Mouse (Mus musculus) lung, embryonic 16.5 days (tissue): Measurements from ENCODE around the gene Cks1b. TPM values are rescaled to one million over a fixed set of nuclear protein-coding genes. Genes with fewer than 3 reads are reported as not detected.
A peak's percentile ranks its signal among the peaks of the same experiment; 100 is the strongest.

Experiments
- ATAC-seq: fragments of 200-750 bp; cut with Nextera tagmentation; 2 replicates; pipeline ENCODE4 v1.8.0; 2017; ENCODE audit warnings: low read depth, mild to moderate bottlenecking, moderate library complexity
- H3K27ac ChIP-seq: fragments of 300-500 bp; sonication (generic); 2 replicates; pipeline ENCODE4 v1.5.1; 2014; ENCODE audit warnings: mild to moderate bottlenecking, control low read depth, low read length
- H3K27me3 ChIP-seq: fragments of 300-500 bp; sonication (generic); 2 replicates; pipeline ENCODE4 v1.6.1; 2014; ENCODE audit warnings: low read depth, low read length, mixed read lengths; ENCODE audit not compliant: control insufficient read depth, insufficient read depth
- H3K36me3 ChIP-seq: fragments of 300-500 bp; sonication (generic); 2 replicates; pipeline ENCODE4 v1.6.1; 2014; ENCODE audit warnings: low read length; ENCODE audit not compliant: control insufficient read depth, insufficient read depth
- H3K4me1 ChIP-seq: fragments of 300-500 bp; sonication (generic); replicated peaks from 2 replicates; pipeline ENCODE4 v1.6.1; 2014; ENCODE audit warnings: low read length, mixed read lengths; ENCODE audit not compliant: control insufficient read depth, insufficient read depth
- H3K4me2 ChIP-seq: fragments of 300-500 bp; sonication (generic); 2 replicates; pipeline ENCODE4 v1.6.1; 2014; ENCODE audit warnings: low read depth, low read length, control low read depth
- H3K4me3 ChIP-seq: fragments of 300-500 bp; sonication (generic); 2 replicates; pipeline ENCODE4 v1.5.1; 2014; ENCODE audit warnings: mild to moderate bottlenecking, low read length, control low read depth
- H3K9ac ChIP-seq: fragments of 300-500 bp; sonication (generic); 2 replicates; pipeline ENCODE4 v1.6.1; 2014; ENCODE audit warnings: low read length, control low read depth
- H3K9me3 ChIP-seq: fragments of 300-500 bp; sonication (generic); 2 replicates; pipeline ENCODE4 v1.6.1; 2016; ENCODE audit warnings: low read length; ENCODE audit not compliant: control insufficient read depth
- WGBS: fragments of 180-500 bp; shearing (Covaris S2); extraction: QIAGEN DNeasy Blood & Tissue Kit; methylation state at CpG from one replicate; pipeline ENCODE4 v1.1.7; 2014; 5-methylcytosine and 5-hydroxymethylcytosine counted together
- polyA plus RNA-seq: library from polyadenylated mRNA; unstranded; fragments of >200 nt; fragmentation: Nextera tagmentation; extraction: Ambion mirVana; gene quantifications from 2 replicates; pipeline ENCODE4 v1.2.1, GENCODE M21; 2015

The Cks1b gene
- polyA plus RNA-seq, 1 experiment from 2014 or later = 518 TPM

- no peaks in the 10 kb centered on the region for H3K36me3 ChIP-seq
- ATAC-seq = no peak
- peaks cover 55% of the 10 kb centered on the region for H3K4me1 ChIP-seq
- WGBS = 58% methylated on average over 17 of the region's 17 CpGs
- H3K9ac ChIP-seq = peak overlapping the region; percentile 49
- H3K4me2 ChIP-seq = peak overlapping the region; percentile 13
- peak overlapping the region; percentile 1; the same call in 1 of the 2 replicates for H3K4me3 ChIP-seq
- no peaks in the 10 kb centered on the region for H3K27me3 ChIP-seq
- no peaks in the 10 kb centered on the region for H3K9me3 ChIP-seq
- H3K27ac ChIP-seq = no peak overlapping the region
These were observed 31.5 kb downstream of the Cks1b start for GRCm38 (mm10) chr3:89386438-89387420.

- no peak for ATAC-seq
- H3K4me1 ChIP-seq = peaks cover 42% of the 10 kb centered on the region
- H3K36me3 ChIP-seq = 0 out of 2 replicates have a peak, but pooled peaks cover 5% of the 10 kb centered on the region
- 34% methylated on average over 8 of the region's 11 CpGs for WGBS
- no peak overlapping the region for H3K4me2 ChIP-seq
- H3K9me3 ChIP-seq = no peaks in the 10 kb centered on the region
- no peaks in the 10 kb centered on the region for H3K27me3 ChIP-seq
- H3K9ac ChIP-seq = 0 out of 2 replicates have a peak overlapping the region, but pooled peaks have one; percentile 16
- H3K27ac ChIP-seq = no peak overlapping the region; the same call in 1 of the 2 replicates
- H3K4me3 ChIP-seq = no peak overlapping the region
These were observed 32.7 kb downstream of the Cks1b start for GRCm38 (mm10) chr3:89385451-89385850.

GRCm38 (mm10) chr3:89384331-89385076 lies 33.7 kb downstream of the Cks1b start:
- peak overlapping the region; percentile 56 for H3K27ac ChIP-seq
- peaks cover 36% of the 10 kb centered on the region for H3K4me1 ChIP-seq
- WGBS = 58% methylated on average over 11 of the region's 12 CpGs
- ATAC-seq = peak; percentile 8; the same call in 1 of the 2 replicates
- H3K36me3 ChIP-seq = peaks cover 10% of the 10 kb centered on the region
- H3K9me3 ChIP-seq = no peaks in the 10 kb centered on the region
- H3K4me3 ChIP-seq = no peak overlapping the region
- H3K4me2 ChIP-seq = no peak overlapping the region
- H3K9ac ChIP-seq = peak overlapping the region; percentile 25
- H3K27me3 ChIP-seq = no peaks in the 10 kb centered on the region

- no peak overlapping the region for H3K4me2 ChIP-seq
- H3K36me3 ChIP-seq = peaks cover 13% of the 10 kb centered on the region
- peaks cover 40% of the 10 kb centered on the region for H3K4me1 ChIP-seq
- 67% methylated on average over 5 of the region's 5 CpGs for WGBS
- no peaks in the 10 kb centered on the region for H3K9me3 ChIP-seq
- peak overlapping the region; percentile 7 for H3K27ac ChIP-seq
- no peak overlapping the region for H3K4me3 ChIP-seq
- H3K27me3 ChIP-seq = no peaks in the 10 kb centered on the region
- H3K9ac ChIP-seq = no peak overlapping the region
- peak; percentile 41 for ATAC-seq
These were observed 34.4 kb downstream of the Cks1b start for GRCm38 (mm10) chr3:89383651-89384255.

- Histone ChIP-seq H3K9ac (no peak overlapping the region), H3K27me3 (no peaks in the 10 kb centered on the region), H3K4me3 (no peak overlapping the region), H3K36me3 (peaks cover 13% of the 10 kb centered on the region), H3K27ac (peak overlapping the region; percentile 7; the same call in 1 of the 2 replicates), H3K4me1 (peaks cover 41% of the 10 kb centered on the region), H3K4me2 (no peak overlapping the region), H3K9me3 (no peaks in the 10 kb centered on the region)
- WGBS = 80% methylated on average over 5 of the region's 5 CpGs
- ATAC-seq = no peak
These were observed 35.2 kb downstream of the Cks1b start for GRCm38 (mm10) chr3:89382950-89383349.

GRCm38 (mm10) chr3:89382033-89382882 lies 35.9 kb downstream of the Cks1b start:
- no peak overlapping the region for H3K27ac ChIP-seq
- no peak overlapping the region for H3K9ac ChIP-seq
- peaks cover 13% of the 10 kb centered on the region for H3K36me3 ChIP-seq
- no peak for ATAC-seq
- H3K4me2 ChIP-seq = no peak overlapping the region
- no peaks in the 10 kb centered on the region for H3K9me3 ChIP-seq
- no peaks in the 10 kb centered on the region for H3K27me3 ChIP-seq
- H3K4me3 ChIP-seq = no peak overlapping the region
- WGBS = 85% methylated on average over 9 of the region's 9 CpGs
- peaks cover 38% of the 10 kb centered on the region for H3K4me1 ChIP-seq

- Histone ChIP-seq H3K9ac (no peak overlapping the region), H3K4me3 (no peak overlapping the region), H3K36me3 (peaks cover 13% of the 10 kb centered on the region), H3K4me1 (peaks cover 35% of the 10 kb centered on the region), H3K9me3 (no peaks in the 10 kb centered on the region), H3K27me3 (no peaks in the 10 kb centered on the region), H3K27ac (no peak overlapping the region), H3K4me2 (no peak overlapping the region)
- ATAC-seq = no peak
- 65% methylated on average over 11 of the region's 11 CpGs for WGBS
These were observed 37.0 kb downstream of the Cks1b start for GRCm38 (mm10) chr3:89381233-89381632.

GRCm38 (mm10) chr3:89380711-89381110 lies 37.5 kb downstream of the Cks1b start:
- H3K9me3 ChIP-seq = no peaks in the 10 kb centered on the region
- WGBS = 88% methylated on average over 18 of the region's 18 CpGs
- H3K36me3 ChIP-seq = peaks cover 13% of the 10 kb centered on the region
- H3K27me3 ChIP-seq = no peaks in the 10 kb centered on the region
- H3K27ac ChIP-seq = no peak overlapping the region
- peaks cover 32% of the 10 kb centered on the region for H3K4me1 ChIP-seq
- H3K4me2 ChIP-seq = no peak overlapping the region
- H3K9ac ChIP-seq = no peak overlapping the region
- ATAC-seq = no peak
- no peak overlapping the region for H3K4me3 ChIP-seq
